Mouse (Mus musculus) kidney, postnatal 25 days (tissue): ENCODE measurements around the gene Lrtm1.

Experiments used
- DNase-seq, 2 experiments: peaks; one replicate each; pipeline ENCODE4 v3.0.0; 2021; ENCODE audit warnings: mixed read lengths in 2 of 2

Gene Lrtm1

GRCm38 (mm10) chr14:29017883-29018282 is at the start of gene Lrtm1:
Lrtm1 (plus strand) TSS chr14:29018208.
- peak in 1 of 2 experiments; percentile 57 for DNase-seq

- no peak for DNase-seq
Measured at GRCm38 (mm10) chr14:28969247-28969646, 48.8 kb upstream of the Lrtm1 start.

GRCm38 (mm10) chr14:28972620-28973019 is 45.4 kb upstream of the Lrtm1 start:
- peak; percentile 23 to 59 for DNase-seq

GRCm38 (mm10) chr14:28979230-28979629 is 38.8 kb upstream of the Lrtm1 start:
- DNase-seq: no peak

GRCm38 (mm10) chr14:28980482-28980881 is 37.5 kb upstream of the Lrtm1 start:
- peak in 1 of 2 experiments; percentile 9 for DNase-seq

GRCm38 (mm10) chr14:28984276-28984675 is 33.7 kb upstream of the Lrtm1 start:
- DNase-seq: no peak

- peak; percentile 77 to 84 for DNase-seq
Measured at GRCm38 (mm10) chr14:28988211-28988900, 29.7 kb upstream of the Lrtm1 start.

GRCm38 (mm10) chr14:28996569-28996968 is 21.4 kb upstream of the Lrtm1 start:
- DNase-seq: no peak

- no peak for DNase-seq
Measured at GRCm38 (mm10) chr14:29005228-29005840, 12.7 kb upstream of the Lrtm1 start.

- no peak for DNase-seq
Measured at GRCm38 (mm10) chr14:29009644-29010043, 8.4 kb upstream of the Lrtm1 start.

GRCm38 (mm10) chr14:29013161-29013560 is 4.8 kb upstream of the Lrtm1 start:
- DNase-seq: no peak

- peak in 1 of 2 experiments; percentile 51 for DNase-seq
Measured at GRCm38 (mm10) chr14:29014680-29015079, 3.3 kb upstream of the Lrtm1 start.

GRCm38 (mm10) chr14:29015896-29016295 is 2.1 kb upstream of the Lrtm1 start:
- peak; percentile 61 to 81 for DNase-seq

- no peak for DNase-seq
Measured at GRCm38 (mm10) chr14:29018316-29019000, 450 bp downstream of the Lrtm1 start.

- DNase-seq: no peak
Measured at GRCm38 (mm10) chr14:29021295-29021694, 3.3 kb downstream of the Lrtm1 start.

GRCm38 (mm10) chr14:29023246-29023645 is 5.2 kb downstream of the Lrtm1 start:
- DNase-seq: peak in 1 of 2 experiments; percentile 34

GRCm38 (mm10) chr14:29025335-29025734 is 7.3 kb downstream of the Lrtm1 start:
- DNase-seq: no peak

GRCm38 (mm10) chr14:29027276-29027675 is 9.3 kb downstream of the Lrtm1 start:
- DNase-seq: no peak

GRCm38 (mm10) chr14:29028391-29029106 is 10.5 kb downstream of the Lrtm1 start:
- DNase-seq: no peak

GRCm38 (mm10) chr14:29029107-29029469 is 11.1 kb downstream of the Lrtm1 start:
- DNase-seq: no peak

- DNase-seq: no peak
Measured at GRCm38 (mm10) chr14:29029896-29030420, 11.9 kb downstream of the Lrtm1 start.

GRCm38 (mm10) chr14:29030519-29030918 is 12.5 kb downstream of the Lrtm1 start:
- DNase-seq: no peak

GRCm38 (mm10) chr14:29031858-29032395 is 13.9 kb downstream of the Lrtm1 start:
- DNase-seq: no peak
